Comparison of ENCODE assay signal across 8 mouse cellular contexts in genomic region chr1:133491857-133492290, GRCm38 (mm10).
A peak's percentile ranks its signal among the peaks of the same experiment; 100 is the strongest.
DNase-seq lines count a peak whose midpoint lies in the region; ATAC-seq lines count a peak whose summit lies in the region.

No protein-coding gene starts in this region.

- H3K9me3 ChIP-seq in embryonic facial prominence, embryonic 12.5 days = no peaks in the 10 kb centered on the region
- H3K9me3 ChIP-seq in hindbrain, embryonic 16.5 days (ENCODE audit: control insufficient read depth, low read length) = no peaks in the 10 kb centered on the region
- H3K9me3 ChIP-seq in midbrain, embryonic 13.5 days = no peaks in the 10 kb centered on the region

- peak overlapping the region; percentile 86 for H3K27ac ChIP-seq in embryonic facial prominence, embryonic 12.5 days
- peak overlapping the region; percentile 87 for H3K27ac ChIP-seq in hindbrain, embryonic 16.5 days (ENCODE audit: low read depth, low read length)
- peak overlapping the region; percentile 99 for H3K27ac ChIP-seq in midbrain, embryonic 13.5 days

- peak overlapping the region; percentile 34; the same call in 1 of the 2 replicates for H3K4me3 ChIP-seq in embryonic facial prominence, embryonic 12.5 days
- no peak overlapping the region for H3K4me3 ChIP-seq in hindbrain, embryonic 16.5 days (ENCODE audit: low read length)
- no peak overlapping the region for H3K4me3 ChIP-seq in midbrain, embryonic 13.5 days (replicated peaks)

- intact Hi-C loops in heart, postnatal 25 days (cut with DNase I) = loop anchor here (2.0 kb wide), 3 partner anchors 39 to 107 kb away; no protein-coding TSS in a partner anchor

- WGBS in embryonic facial prominence, embryonic 12.5 days = 22% methylated on average over 4 of the region's 4 CpGs
- WGBS in hindbrain, embryonic 16.5 days = 18% methylated on average over 4 of the region's 4 CpGs
- 10% methylated on average over 4 of the region's 4 CpGs for WGBS in midbrain, embryonic 13.5 days

- peak overlapping the region; percentile 75 for H3K4me2 ChIP-seq in embryonic facial prominence, embryonic 12.5 days (replicated peaks)
- peak overlapping the region; percentile 78 for H3K4me2 ChIP-seq in hindbrain, embryonic 16.5 days (ENCODE audit: low read length)
- peak overlapping the region; percentile 58 for H3K4me2 ChIP-seq in midbrain, embryonic 13.5 days (replicated peaks)

- H3K27me3 ChIP-seq in embryonic facial prominence, embryonic 12.5 days = no peaks in the 10 kb centered on the region
- H3K27me3 ChIP-seq in hindbrain, embryonic 16.5 days (replicated peaks; ENCODE audit: control insufficient read depth, insufficient read depth, low read length) = no peaks in the 10 kb centered on the region
- H3K27me3 ChIP-seq in midbrain, embryonic 13.5 days = no peaks in the 10 kb centered on the region

- no peak overlapping the region for H3K9ac ChIP-seq in embryonic facial prominence, embryonic 12.5 days
- peak overlapping the region; percentile 66 for H3K9ac ChIP-seq in hindbrain, embryonic 16.5 days (ENCODE audit: low read depth, low read length)
- peak overlapping the region; percentile 72 for H3K9ac ChIP-seq in midbrain, embryonic 13.5 days (replicated peaks)

- no peaks in the 10 kb centered on the region for H3K36me3 ChIP-seq in embryonic facial prominence, embryonic 12.5 days
- H3K36me3 ChIP-seq in hindbrain, embryonic 16.5 days (ENCODE audit: control insufficient read depth, insufficient read depth, low read length) = no peaks in the 10 kb centered on the region
- no peaks in the 10 kb centered on the region for H3K36me3 ChIP-seq in midbrain, embryonic 13.5 days

- ATAC-seq in embryonic facial prominence, embryonic 12.5 days (ENCODE audit: insufficient number of reproducible peaks, insufficient read depth, low FRiP score, low TSS enrichment) = 0 out of 2 replicates have a peak, but pooled peaks have one; percentile 9
- ATAC-seq in hindbrain, embryonic 16.5 days = no peak; the same call in 1 of the 2 replicates
- ATAC-seq in midbrain, embryonic 13.5 days = peak; percentile 18

- peak; percentile 10 to 13 for DNase-seq in heart, adult 18-20 months
- DNase-seq in heart, postnatal 25 days (ENCODE audit: low spot score) = no peak
- no peak for DNase-seq in Muller cell, postnatal 12 days (ENCODE audit: inconsistent ontology term)
- DNase-seq in testis, postnatal 14 days (ENCODE audit: low spot score) = no peak
- DNase-seq in spleen, adult 18-20 months = no peak

- peaks cover 21% of the 10 kb centered on the region for H3K4me1 ChIP-seq in embryonic facial prominence, embryonic 12.5 days
- peaks cover 20% of the 10 kb centered on the region for H3K4me1 ChIP-seq in hindbrain, embryonic 16.5 days (ENCODE audit: control insufficient read depth, insufficient read depth, low read depth, low read length)
- peaks cover 28% of the 10 kb centered on the region for H3K4me1 ChIP-seq in midbrain, embryonic 13.5 days (replicated peaks)

Comparison
In these comparisons a context has a peak if more than half of its experiments do, and no peak if none do; other contexts are left out.
1. DNase-seq: peak in heart, adult 18-20 months (2 of 2); none in heart, postnatal 25 days (single experiment), Muller cell, postnatal 12 days (single experiment), testis, postnatal 14 days (single experiment) and spleen, adult 18-20 months (0 of 2).
2. Peak in every context shown above with its lines, with median percentiles within 50 percentile points of each other: H3K27ac ChIP-seq and H3K4me2 ChIP-seq.